Mouse (Mus musculus) embryonic facial prominence, embryonic 14.5 days (tissue): ENCODE results near the gene Atp6v1e2. TPM values are rescaled to one million over a fixed set of nuclear protein-coding genes. Genes with fewer than 3 reads are reported as not detected.

Source experiments
- ATAC-seq: fragments of 200-750 bp; cut with Nextera tagmentation; 2 replicates; pipeline ENCODE4 v1.8.0; 2017; ENCODE audit warnings: low read depth, moderate number of reproducible peaks, moderate TSS enrichment
- DNase-seq: peaks from one replicate; pipeline ENCODE4 v3.0.0-alpha.2; 2015; ENCODE audit warnings: low spot score
- H3K27ac ChIP-seq: fragments of 300-500 bp; sonication (generic); replicated peaks from 2 replicates; pipeline ENCODE4 v1.5.1; 2014; ENCODE audit warnings: low read depth, mild to moderate bottlenecking, low read length, moderate library complexity
- H3K27me3 ChIP-seq: fragments of 300-500 bp; sonication (generic); replicated peaks from 2 replicates; pipeline ENCODE4 v1.6.1; 2014; ENCODE audit warnings: low read length; ENCODE audit not compliant: control insufficient read depth, insufficient read depth
- H3K36me3 ChIP-seq: fragments of 300-500 bp; sonication (generic); 2 replicates; pipeline ENCODE4 v1.6.1; 2014; ENCODE audit warnings: low read length, mixed read lengths; ENCODE audit not compliant: control insufficient read depth, insufficient read depth
- H3K4me1 ChIP-seq: fragments of 300-500 bp; sonication (generic); 2 replicates; pipeline ENCODE4 v1.6.1; 2014; ENCODE audit warnings: antibody characterized with exemption, low read length; ENCODE audit not compliant: control insufficient read depth, insufficient read depth
- H3K4me2 ChIP-seq: fragments of 300-500 bp; sonication (generic); 2 replicates; pipeline ENCODE4 v1.6.1; 2014; ENCODE audit warnings: low read depth, mild to moderate bottlenecking, low read length, moderate library complexity, mixed read lengths
- H3K4me3 ChIP-seq: fragments of 300-500 bp; sonication (generic); 2 replicates; pipeline ENCODE4 v1.5.1; 2014; ENCODE audit warnings: low read depth, mild to moderate bottlenecking, low read length
- H3K9ac ChIP-seq: fragments of 300-500 bp; sonication (generic); 2 replicates; pipeline ENCODE4 v1.6.1; 2014; ENCODE audit warnings: low read depth, mild to moderate bottlenecking, low read length, moderate library complexity, mixed read lengths
- H3K9me3 ChIP-seq: fragments of 300-500 bp; sonication (generic); 2 replicates; pipeline ENCODE4 v1.6.1; 2016; ENCODE audit warnings: low read length; ENCODE audit not compliant: control insufficient read depth
- WGBS: fragments of 180-500 bp; shearing (Covaris S2); extraction: QIAGEN DNeasy Blood & Tissue Kit; methylation state at CpG from one replicate; pipeline ENCODE4 v1.1.7; 2014; 5-methylcytosine and 5-hydroxymethylcytosine counted together
- polyA plus RNA-seq: library from polyadenylated mRNA; unstranded; fragments of >200 nt; fragmentation: Nextera tagmentation; extraction: Ambion mirVana; gene quantifications from 2 replicates; pipeline ENCODE4 v1.2.1, GENCODE M21; 2014

The Atp6v1e2 gene
- polyA plus RNA-seq, 1 experiment from 2014 or later, result not detected

DNA sequence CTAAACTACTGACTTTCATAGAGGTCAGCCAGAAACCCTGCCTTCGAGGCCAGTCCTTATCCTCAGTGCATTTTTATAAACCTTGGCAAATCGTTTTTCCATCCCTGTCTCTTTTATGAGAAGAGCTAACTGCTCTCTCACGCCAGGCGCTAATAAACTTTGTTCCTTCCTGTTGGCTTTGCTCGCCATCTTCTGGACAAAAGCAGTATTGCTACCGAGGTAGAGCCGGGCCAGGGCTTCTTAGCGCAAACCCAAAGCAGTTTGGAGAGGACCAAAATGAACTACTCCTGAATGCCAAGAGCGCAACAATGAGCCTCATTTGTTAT lies 41.6 kb downstream of the Atp6v1e2 start:
- Histone ChIP-seq H3K4me2 (peak overlapping the region; percentile 16; the same call in 1 of the 2 replicates), H3K27ac (peak overlapping the region; percentile 7)

DNA sequence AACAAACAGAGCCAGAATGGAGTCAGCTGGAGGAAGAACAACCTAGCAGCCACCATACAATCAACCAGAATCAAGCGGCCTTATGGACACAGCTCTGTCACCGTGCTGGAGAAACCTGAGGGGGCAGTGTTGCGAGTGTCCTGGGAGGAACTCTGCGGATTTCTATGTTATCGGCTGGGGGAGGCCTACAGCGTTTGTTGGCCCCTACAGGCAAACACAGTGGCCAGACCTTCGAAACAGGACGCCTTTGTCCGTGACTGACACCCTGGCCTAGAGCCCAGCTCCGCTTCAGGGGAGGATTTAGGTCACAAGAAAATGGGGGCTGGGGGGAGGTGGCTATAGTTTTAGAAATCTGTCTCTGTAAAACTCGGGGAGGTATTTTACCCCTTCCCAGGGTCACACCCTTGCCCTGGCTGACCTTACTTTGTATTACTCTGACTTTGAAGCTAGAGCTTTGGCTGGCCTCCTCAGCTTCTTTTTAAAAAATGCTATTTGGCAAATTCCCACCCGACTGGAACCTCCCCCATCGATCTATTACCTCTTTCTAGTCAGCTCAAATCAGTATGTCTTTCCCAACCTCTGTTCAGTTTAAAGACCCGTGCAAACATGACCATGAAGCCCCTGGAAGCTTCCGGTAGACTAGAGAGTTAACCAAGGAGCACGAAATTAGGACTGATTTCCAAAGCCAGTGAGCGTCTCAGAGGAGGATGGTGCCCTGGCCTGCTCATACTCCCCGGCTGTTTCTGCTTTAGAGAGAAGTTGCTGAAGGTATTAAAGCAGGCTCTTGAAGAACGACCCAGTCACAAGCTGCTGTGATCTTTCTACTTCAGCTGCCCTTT lies 42.2 kb downstream of the Atp6v1e2 start:
- Histone ChIP-seq H3K4me3 (no peak overlapping the region), H3K27ac (peak overlapping the region; percentile 7), H3K9ac (no peak overlapping the region), H3K9me3 (no peaks in the 10 kb centered on the region), H3K4me2 (peak overlapping the region; percentile 16), H3K4me1 (peaks cover 4% of the 10 kb centered on the region; the same call in 1 of the 2 replicates), H3K27me3 (no peaks in the 10 kb centered on the region), H3K36me3 (no peaks in the 10 kb centered on the region)
- DNase-seq (peak; percentile 75), ATAC-seq (peak; percentile 64)
- 17% methylated on average over 19 of the region's 19 CpGs for WGBS

More for the DNA sequence above, 41.6 kb downstream of the Atp6v1e2 start:
- Histone ChIP-seq H3K4me1 (peaks cover 4% of the 10 kb centered on the region; the same call in 1 of the 2 replicates), H3K9me3 (no peaks in the 10 kb centered on the region), H3K9ac (no peak overlapping the region), H3K27me3 (no peaks in the 10 kb centered on the region), H3K4me3 (no peak overlapping the region), H3K36me3 (no peaks in the 10 kb centered on the region)
- DNase-seq (peak; percentile 90), ATAC-seq (peak; percentile 64; the same call in 1 of the 2 replicates)
- WGBS, result 3% methylated on average over 9 of the region's 9 CpGs

DNA sequence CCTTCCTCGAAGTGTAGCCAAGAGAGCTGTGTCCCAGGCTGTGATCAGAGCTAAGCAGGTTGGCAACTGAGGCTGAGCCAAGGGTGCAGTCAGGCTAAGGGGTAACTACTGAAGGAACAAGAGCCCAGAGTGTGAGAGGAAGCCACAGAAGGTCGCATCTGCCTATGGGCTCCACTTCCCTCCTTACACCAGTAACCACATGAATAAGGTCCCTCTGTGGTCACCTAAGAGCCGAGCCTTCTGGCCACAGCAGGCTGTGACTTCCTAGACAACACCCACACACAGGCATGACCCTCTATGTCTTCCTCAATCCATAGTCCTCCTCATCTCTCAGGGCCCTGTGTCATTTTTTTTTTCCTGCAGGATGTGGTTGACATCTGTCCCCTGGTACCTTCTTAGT lies 43.5 kb downstream of the Atp6v1e2 start:
- no peaks in the 10 kb centered on the region for H3K9me3 ChIP-seq
- no peak overlapping the region for H3K9ac ChIP-seq
- no peaks in the 10 kb centered on the region for H3K27me3 ChIP-seq
- no peak overlapping the region for H3K27ac ChIP-seq
- WGBS, result 75% methylated on average over 3 of the region's 3 CpGs
- no peak overlapping the region for H3K4me2 ChIP-seq
- H3K36me3 ChIP-seq, result no peaks in the 10 kb centered on the region
- DNase-seq, result no peak
- peaks cover 4% of the 10 kb centered on the region; the same call in 1 of the 2 replicates for H3K4me1 ChIP-seq
- no peak overlapping the region for H3K4me3 ChIP-seq
- ATAC-seq, result no peak

GRCm38 (mm10) chr17:86903596-86903995 lies 44.1 kb downstream of the Atp6v1e2 start:
- Histone ChIP-seq H3K9me3 (no peaks in the 10 kb centered on the region), H3K4me3 (no peak overlapping the region), H3K4me1 (peaks cover 4% of the 10 kb centered on the region; the same call in 1 of the 2 replicates), H3K4me2 (no peak overlapping the region), H3K9ac (no peak overlapping the region), H3K36me3 (no peaks in the 10 kb centered on the region), H3K27me3 (no peaks in the 10 kb centered on the region), H3K27ac (no peak overlapping the region)
- WGBS, result 54% methylated on average over 7 of the region's 7 CpGs
- no peak for ATAC-seq
- no peak for DNase-seq

- no peaks in the 10 kb centered on the region for H3K27me3 ChIP-seq
Observed at GRCm38 (mm10) chr17:86902399-86903067, 45.2 kb downstream of the Atp6v1e2 start.

GRCm38 (mm10) chr17:86900564-86900963 lies 47.1 kb downstream of the Atp6v1e2 start:
- no peaks in the 10 kb centered on the region for H3K9me3 ChIP-seq
- WGBS, result 70% methylated on average over 5 of the region's 5 CpGs
- H3K4me3 ChIP-seq, result no peak overlapping the region
- no peak for DNase-seq
- no peaks in the 10 kb centered on the region for H3K36me3 ChIP-seq
- H3K9ac ChIP-seq, result no peak overlapping the region
- no peak for ATAC-seq
- no peaks in the 10 kb centered on the region for H3K27me3 ChIP-seq
- H3K4me2 ChIP-seq, result no peak overlapping the region
- H3K4me1 ChIP-seq, result peaks cover 3% of the 10 kb centered on the region; the same call in 1 of the 2 replicates
- H3K27ac ChIP-seq, result no peak overlapping the region

More at GRCm38 (mm10) chr17:86902399-86903067, 45.2 kb downstream of the Atp6v1e2 start:
- no peaks in the 10 kb centered on the region for H3K36me3 ChIP-seq
- H3K9me3 ChIP-seq, result no peaks in the 10 kb centered on the region
- no peak overlapping the region for H3K4me3 ChIP-seq
- WGBS, result 91% methylated on average over 14 of the region's 14 CpGs
- no peak overlapping the region for H3K9ac ChIP-seq
- ATAC-seq, result no peak
- no peak for DNase-seq
- no peak overlapping the region for H3K27ac ChIP-seq
- H3K4me2 ChIP-seq, result no peak overlapping the region
- H3K4me1 ChIP-seq, result peaks cover 4% of the 10 kb centered on the region; the same call in 1 of the 2 replicates

- Histone ChIP-seq H3K9ac (no peak overlapping the region), H3K4me3 (no peak overlapping the region), H3K27ac (no peak overlapping the region), H3K4me1 (no peaks in the 10 kb centered on the region), H3K9me3 (no peaks in the 10 kb centered on the region), H3K36me3 (no peaks in the 10 kb centered on the region), H3K4me2 (no peak overlapping the region), H3K27me3 (no peaks in the 10 kb centered on the region)
- 78% methylated on average over 5 of the region's 5 CpGs for WGBS
- no peak for ATAC-seq
- no peak for DNase-seq
Observed at GRCm38 (mm10) chr17:86899821-86900220, 47.9 kb downstream of the Atp6v1e2 start.

DNA sequence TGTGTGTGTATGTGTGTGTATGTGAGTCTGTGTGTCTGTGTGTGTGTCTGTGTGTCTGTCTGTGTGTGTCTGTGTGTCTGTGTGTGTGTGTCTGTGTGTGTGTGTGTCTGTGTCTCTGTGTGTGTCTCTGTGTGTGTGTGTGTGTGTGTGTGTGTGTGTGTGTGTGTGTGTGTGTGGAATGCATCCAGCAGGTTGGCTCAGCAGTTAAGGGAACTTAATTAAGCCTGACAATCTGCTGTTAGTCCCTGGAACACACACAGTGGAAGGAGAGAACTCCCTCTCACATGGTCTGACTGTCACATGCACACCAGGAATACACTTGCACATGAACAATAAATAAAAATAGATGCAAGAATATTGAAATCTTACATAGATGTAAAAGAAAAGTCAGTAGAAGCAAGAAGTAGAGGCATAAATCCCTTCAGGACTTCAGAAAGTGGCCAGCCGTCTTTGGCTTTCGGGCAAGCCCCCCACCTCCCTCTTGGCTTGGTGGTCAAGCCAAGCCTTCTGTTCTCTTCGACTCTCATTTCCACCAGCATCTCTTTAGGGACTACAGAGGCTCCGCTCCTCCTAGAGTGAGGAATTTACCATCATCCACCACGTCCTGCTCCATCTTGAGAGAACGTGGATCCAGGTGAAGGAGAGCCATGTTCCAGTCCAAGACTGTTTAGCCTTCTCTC lies 50.1 kb downstream of the Atp6v1e2 start:
- Histone ChIP-seq H3K27me3 (no peaks in the 10 kb centered on the region), H3K27ac (no peak overlapping the region), H3K4me2 (no peak overlapping the region), H3K4me1 (no peaks in the 10 kb centered on the region), H3K9me3 (no peaks in the 10 kb centered on the region), H3K36me3 (no peaks in the 10 kb centered on the region), H3K4me3 (no peak overlapping the region), H3K9ac (no peak overlapping the region)
- DNase-seq (no peak), ATAC-seq (no peak)
- 92% methylated on average over 6 of the region's 6 CpGs for WGBS
